Mouse (Mus musculus) heart, embryonic 11.5 days (tissue): ENCODE measurements around the gene Cdh6. TPM values are rescaled to one million over a fixed set of nuclear protein-coding genes. Genes with fewer than 3 reads are reported as not detected.
A peak's percentile ranks its signal among the peaks of the same experiment; 100 is the strongest.

ENCODE experiments used
- ATAC-seq: fragments of 200-750 bp; cut with Nextera tagmentation; replicated peaks from 2 replicates; pipeline ENCODE4 v1.8.0; 2017; ENCODE audit warnings: moderate library complexity; ENCODE audit not compliant: insufficient number of reproducible peaks, low FRiP score, low TSS enrichment
- H3K27ac ChIP-seq: fragments of 300-500 bp; sonication (generic); 2 replicates; pipeline ENCODE4 v1.5.1; 2014; ENCODE audit warnings: mild to moderate bottlenecking, low read depth, low read length
- H3K27me3 ChIP-seq: fragments of 300-500 bp; sonication (generic); 2 replicates; pipeline ENCODE4 v1.6.1; 2014; ENCODE audit warnings: mild to moderate bottlenecking, low read length, mixed read lengths; ENCODE audit not compliant: control insufficient read depth, insufficient read depth
- H3K36me3 ChIP-seq: fragments of 300-500 bp; sonication (generic); 2 replicates; pipeline ENCODE4 v1.6.1; 2014; ENCODE audit warnings: mild to moderate bottlenecking, low read length, moderate library complexity, mixed read lengths; ENCODE audit not compliant: control insufficient read depth, insufficient read depth
- H3K4me1 ChIP-seq: fragments of 300-500 bp; sonication (generic); 2 replicates; pipeline ENCODE4 v1.6.1; 2014; ENCODE audit warnings: low read length; ENCODE audit not compliant: control insufficient read depth, insufficient read depth
- H3K4me2 ChIP-seq: fragments of 300-500 bp; sonication (generic); 2 replicates; pipeline ENCODE4 v1.6.1; 2014; ENCODE audit warnings: mild to moderate bottlenecking, moderate library complexity
- H3K4me3 ChIP-seq: fragments of 300-500 bp; sonication (generic); 2 replicates; pipeline ENCODE4 v1.5.1; 2014; ENCODE audit warnings: low read depth, low read length
- H3K9ac ChIP-seq: fragments of 300-500 bp; sonication (generic); 2 replicates; pipeline ENCODE4 v1.6.1; 2014; ENCODE audit warnings: mild to moderate bottlenecking, low read depth, low read length, moderate library complexity
- H3K9me3 ChIP-seq: fragments of 300-500 bp; sonication (generic); replicated peaks from 2 replicates; pipeline ENCODE4 v1.6.1; 2016; ENCODE audit warnings: low read length; ENCODE audit not compliant: control insufficient read depth
- WGBS: fragments of 180-500 bp; shearing (Covaris S2); extraction: QIAGEN DNeasy Blood & Tissue Kit; methylation state at CpG from one replicate; pipeline ENCODE4 v1.1.7; 2014; ENCODE audit not compliant: insufficient replicate concordance; 5-methylcytosine and 5-hydroxymethylcytosine counted together
- polyA plus RNA-seq: library from polyadenylated mRNA; unstranded; fragments of >200 nt; fragmentation: Nextera tagmentation; extraction: Ambion mirVana; gene quantifications from 2 replicates; pipeline ENCODE4 v1.2.1, GENCODE M21; 2014

Cdh6 gene
- polyA plus RNA-seq: 2.2 and 2.7 TPM in 2 replicates

DNA sequence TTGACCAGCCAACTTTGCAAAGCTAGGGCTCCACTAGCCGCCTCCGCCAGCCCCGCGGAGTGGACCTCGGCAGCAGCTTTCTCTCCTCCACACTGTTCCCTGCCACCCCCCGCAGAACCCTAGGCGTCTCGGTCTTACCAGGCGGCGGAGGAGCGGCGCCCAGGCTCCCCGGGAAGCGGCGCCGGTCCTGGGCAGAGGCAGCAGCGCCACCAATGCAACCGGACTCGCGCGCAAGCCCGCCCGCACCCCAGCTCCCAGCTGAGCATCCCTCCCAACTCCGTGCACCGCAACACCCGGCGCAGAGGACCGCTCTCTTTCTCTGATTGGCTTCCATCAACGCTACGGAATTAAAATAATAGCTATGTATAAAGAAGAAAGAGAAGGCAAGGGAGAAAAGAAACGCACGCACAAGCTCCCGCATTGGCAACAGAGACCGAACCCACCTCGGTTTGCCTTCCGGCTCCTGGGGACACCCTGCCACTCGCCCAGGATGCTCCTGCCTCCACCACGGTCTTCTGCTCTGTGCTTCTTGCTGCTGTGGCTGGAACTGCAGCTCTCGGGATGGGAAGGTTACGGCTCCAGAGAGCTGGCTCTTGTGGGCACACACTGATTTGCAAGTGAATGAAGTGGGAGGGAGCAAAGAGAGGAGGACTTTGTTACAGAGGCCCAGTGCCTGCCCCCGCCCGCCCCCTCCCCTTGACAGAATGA is at the start of gene Cdh6:
Gene Cdh6, minus strand, starts transcription at position 605 of the 708 bp plus-strand sequence.
- Histone ChIP-seq H3K27me3 (no peaks in the 10 kb centered on the region), H3K36me3 (no peaks in the 10 kb centered on the region), H3K9ac (peak within 1 kb of the TSS; percentile 65), H3K4me1 (0 out of 2 replicates have a peak, but pooled peaks cover 2% of the 10 kb centered on the region), H3K4me3 (peak within 1 kb of the TSS; percentile 63), H3K27ac (peak within 1 kb of the TSS; percentile 41; the same call in 1 of the 2 replicates), H3K4me2 (peak within 1 kb of the TSS; percentile 91), H3K9me3 (no peaks in the 10 kb centered on the region)
- peak; percentile 77 for ATAC-seq
- WGBS: under 1% methylated on average over 41 of the region's 42 CpGs

DNA sequence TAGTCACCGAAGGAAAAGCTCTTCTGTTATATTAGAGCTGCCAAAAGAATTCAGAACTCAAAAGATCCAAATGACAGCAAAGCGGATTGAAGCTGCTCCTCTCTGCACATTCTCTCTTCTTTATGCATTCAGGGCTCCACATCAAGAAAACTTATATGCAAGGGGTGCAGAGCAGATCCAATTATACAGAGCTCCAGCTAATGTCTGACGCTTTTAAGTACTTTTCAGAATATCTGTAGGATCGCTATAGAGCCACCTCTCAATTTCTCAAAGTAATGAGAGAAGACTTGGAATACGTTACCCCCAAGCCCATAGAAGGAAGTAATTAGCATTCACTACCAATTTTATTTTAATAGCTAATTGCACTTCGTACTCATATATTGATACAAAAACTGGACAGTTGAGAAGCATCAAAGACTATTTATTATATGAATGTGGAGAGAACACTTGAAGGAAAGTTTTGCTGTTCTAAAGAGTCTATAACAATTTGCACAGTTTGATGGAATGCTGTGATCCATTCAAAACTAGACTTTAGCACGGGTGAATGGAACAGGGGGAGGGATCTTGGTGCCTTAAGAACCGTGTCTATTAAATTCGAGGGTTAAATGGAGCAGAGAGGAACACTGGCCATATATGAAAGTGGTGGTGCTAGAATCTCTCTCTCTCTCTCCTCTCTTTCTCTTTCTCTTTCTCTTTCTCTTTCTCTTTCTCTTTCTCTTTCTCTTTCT is 46.4 kb upstream of the Cdh6 start:
- no peak overlapping the region for H3K9ac ChIP-seq
- no peak overlapping the region for H3K4me2 ChIP-seq
- H3K36me3 ChIP-seq: no peaks in the 10 kb centered on the region
- no peak overlapping the region for H3K27ac ChIP-seq
- H3K27me3 ChIP-seq: no peaks in the 10 kb centered on the region
- WGBS: 82% methylated on average over 9 of the region's 9 CpGs
- no peak overlapping the region for H3K4me3 ChIP-seq
- no peaks in the 10 kb centered on the region for H3K9me3 ChIP-seq
- ATAC-seq: no peak
- no peaks in the 10 kb centered on the region for H3K4me1 ChIP-seq

GRCm38 (mm10) chr15:13217800-13218199 is 44.3 kb upstream of the Cdh6 start:
- 82% methylated on average over 3 of the region's 3 CpGs for WGBS
- no peaks in the 10 kb centered on the region for H3K4me1 ChIP-seq
- no peak overlapping the region for H3K4me2 ChIP-seq
- H3K27ac ChIP-seq: no peak overlapping the region
- no peak overlapping the region for H3K4me3 ChIP-seq
- no peak overlapping the region for H3K9ac ChIP-seq
- H3K27me3 ChIP-seq: no peaks in the 10 kb centered on the region
- H3K36me3 ChIP-seq: no peaks in the 10 kb centered on the region
- no peak for ATAC-seq
- no peaks in the 10 kb centered on the region for H3K9me3 ChIP-seq

DNA sequence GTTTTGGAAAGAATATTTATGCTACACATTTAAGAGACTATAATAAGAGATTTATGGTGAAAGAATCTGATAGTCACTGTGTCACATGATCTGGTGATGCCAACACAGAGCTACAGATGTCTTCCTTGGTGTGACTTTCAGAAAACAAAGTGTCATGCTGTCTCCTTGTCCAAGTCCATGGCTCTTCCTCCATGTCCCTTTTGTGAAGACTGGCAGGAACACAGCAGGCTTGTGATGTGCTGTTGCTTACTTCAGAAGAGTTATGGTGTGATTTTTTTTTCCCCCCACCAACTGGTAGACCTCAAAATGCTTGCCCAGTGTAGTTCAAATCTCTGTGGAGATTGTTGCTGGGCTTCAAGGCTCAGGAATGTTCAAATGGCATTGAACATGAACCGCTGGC is 43.7 kb upstream of the Cdh6 start:
- no peak overlapping the region for H3K9ac ChIP-seq
- no peak for ATAC-seq
- H3K27ac ChIP-seq: no peak overlapping the region
- no peaks in the 10 kb centered on the region for H3K27me3 ChIP-seq
- WGBS: 84% methylated on average over 1 of the region's 1 CpGs
- no peaks in the 10 kb centered on the region for H3K9me3 ChIP-seq
- no peaks in the 10 kb centered on the region for H3K4me1 ChIP-seq
- no peak overlapping the region for H3K4me2 ChIP-seq
- no peak overlapping the region for H3K4me3 ChIP-seq
- H3K36me3 ChIP-seq: no peaks in the 10 kb centered on the region

DNA sequence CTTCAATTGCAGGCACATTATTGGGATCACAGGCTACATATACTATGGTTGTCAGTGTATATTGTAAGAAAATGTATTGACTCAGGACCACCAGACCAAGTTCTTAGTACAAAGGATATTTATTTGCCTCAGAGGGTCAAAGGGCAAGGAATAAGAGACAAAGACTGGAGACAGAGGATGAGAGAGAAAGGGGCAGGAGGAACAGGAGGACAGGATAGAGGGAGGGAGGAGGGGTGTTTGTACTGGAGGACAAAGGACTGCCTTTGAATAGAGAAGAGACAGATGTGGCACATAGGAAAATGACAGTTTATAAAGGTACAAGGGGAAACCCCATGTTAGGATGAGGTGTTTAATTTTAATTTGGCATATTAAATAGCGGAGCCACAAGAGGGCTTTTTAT is 39.5 kb upstream of the Cdh6 start:
- H3K27me3 ChIP-seq: no peaks in the 10 kb centered on the region
- WGBS: 96% methylated on average over 1 of the region's 1 CpGs
- H3K4me2 ChIP-seq: no peak overlapping the region
- H3K4me1 ChIP-seq: no peaks in the 10 kb centered on the region
- H3K27ac ChIP-seq: no peak overlapping the region
- ATAC-seq: no peak
- no peaks in the 10 kb centered on the region for H3K36me3 ChIP-seq
- H3K9me3 ChIP-seq: no peaks in the 10 kb centered on the region
- no peak overlapping the region for H3K9ac ChIP-seq
- no peak overlapping the region for H3K4me3 ChIP-seq

GRCm38 (mm10) chr15:13212027-13212685 is 38.7 kb upstream of the Cdh6 start:
- H3K4me2 ChIP-seq: no peak overlapping the region
- H3K9ac ChIP-seq: no peak overlapping the region
- H3K27me3 ChIP-seq: no peaks in the 10 kb centered on the region
- H3K4me1 ChIP-seq: no peaks in the 10 kb centered on the region
- no peak overlapping the region for H3K4me3 ChIP-seq
- H3K36me3 ChIP-seq: no peaks in the 10 kb centered on the region
- no peak for ATAC-seq
- H3K27ac ChIP-seq: no peak overlapping the region
- WGBS: 57% methylated on average over 4 of the region's 4 CpGs
- no peaks in the 10 kb centered on the region for H3K9me3 ChIP-seq

GRCm38 (mm10) chr15:13210186-13210585 is 36.7 kb upstream of the Cdh6 start:
- H3K36me3 ChIP-seq: no peaks in the 10 kb centered on the region
- H3K9me3 ChIP-seq: no peaks in the 10 kb centered on the region
- H3K4me1 ChIP-seq: no peaks in the 10 kb centered on the region
- WGBS: 88% methylated on average over 6 of the region's 6 CpGs
- H3K4me3 ChIP-seq: no peak overlapping the region
- H3K4me2 ChIP-seq: no peak overlapping the region
- H3K27me3 ChIP-seq: no peaks in the 10 kb centered on the region
- ATAC-seq: no peak
- H3K27ac ChIP-seq: no peak overlapping the region
- H3K9ac ChIP-seq: no peak overlapping the region

- no peak overlapping the region for H3K4me2 ChIP-seq
- no peaks in the 10 kb centered on the region for H3K36me3 ChIP-seq
- 80% methylated on average over 7 of the region's 7 CpGs for WGBS
- no peak overlapping the region for H3K4me3 ChIP-seq
- no peaks in the 10 kb centered on the region for H3K9me3 ChIP-seq
- H3K27ac ChIP-seq: no peak overlapping the region
- no peak for ATAC-seq
- H3K27me3 ChIP-seq: no peaks in the 10 kb centered on the region
- no peaks in the 10 kb centered on the region for H3K4me1 ChIP-seq
- no peak overlapping the region for H3K9ac ChIP-seq
Measured at GRCm38 (mm10) chr15:13208716-13209115, 35.2 kb upstream of the Cdh6 start.
